Mouse (Mus musculus) MEL (cell line): Measurements from ENCODE around the gene Krt33b. TPM values are rescaled to one million over a fixed set of nuclear protein-coding genes. Genes with fewer than 3 reads are reported as not detected.
A peak's percentile ranks its signal among the peaks of the same experiment; 100 is the strongest.

Source experiments
- DNase-seq: peaks from one replicate; pipeline ENCODE4 v3.0.0; 2011; ENCODE audit warnings: low read depth, low spot score
- H3K27ac ChIP-seq: 2 replicates; pipeline ENCODE4 v1.5.1; 2012; ENCODE audit warnings: low read depth, mild to moderate bottlenecking, control low read depth, low read length, moderate library complexity; ENCODE audit not compliant: control insufficient read depth
- H3K27me3 ChIP-seq, 2 experiments: fragments of 150-350 bp in 1 of 2; sonication (generic) in 1 of 2; 2 replicates each; pipeline ENCODE4 v1.6.1; 2012; ENCODE audit warnings: low read length in 2 of 2, mild to moderate bottlenecking in 2 of 2, improper control_type of control experiment in 1 of 2, moderate library complexity in 1 of 2; ENCODE audit not compliant: insufficient read depth in 2 of 2, control insufficient read depth in 1 of 2
- H3K36me3 ChIP-seq, 2 experiments: 2 replicates each; pipeline ENCODE4 v1.6.1; 2012 to 2014; ENCODE audit warnings: low read length in 2 of 2, improper control_type of control experiment in 1 of 2, inconsistent platforms in 1 of 2, mild to moderate bottlenecking in 1 of 2; ENCODE audit not compliant: insufficient read depth in 2 of 2, control insufficient read depth in 1 of 2
- H3K4me1 ChIP-seq, 2 experiments: fragments of 150-350 bp in 1 of 2; sonication (generic) in 1 of 2; 2 replicates each; pipeline ENCODE4 v1.6.1; 2012; ENCODE audit warnings: low read length in 2 of 2, improper control_type of control experiment in 1 of 2, mild to moderate bottlenecking in 1 of 2; ENCODE audit not compliant: insufficient read depth in 2 of 2, control insufficient read depth in 1 of 2
- H3K4me3 ChIP-seq, 2 experiments: fragments of 150-350 bp in 1 of 2; sonication (generic) in 1 of 2; 2 replicates each; pipeline ENCODE4 v1.5.1; 2012; ENCODE audit warnings: low read depth in 2 of 2, low read length in 2 of 2, mild to moderate bottlenecking in 2 of 2, moderate library complexity in 2 of 2, control low read depth in 1 of 2, improper control_type of control experiment in 1 of 2; ENCODE audit not compliant: control insufficient read depth in 1 of 2, insufficient read depth in 1 of 2
- H3K79me2 ChIP-seq: 2 replicates; pipeline ENCODE4 v1.6.1; 2012; ENCODE audit warnings: mild to moderate bottlenecking, low read length, moderate library complexity; ENCODE audit not compliant: control insufficient read depth, poor library complexity, insufficient read depth
- H3K9ac ChIP-seq: 2 replicates; pipeline ENCODE4 v1.6.1; 2012; ENCODE audit warnings: low read depth, mild to moderate bottlenecking, control low read depth, low read length, moderate library complexity; ENCODE audit not compliant: control insufficient read depth, poor library complexity, severe bottlenecking
- H3K9me3 ChIP-seq: fragments of 150-350 bp; sonication (generic); replicated peaks from 2 replicates; pipeline ENCODE4 v1.6.1; 2012; ENCODE audit warnings: mild to moderate bottlenecking, low read length, improper control_type of control experiment, moderate library complexity; ENCODE audit not compliant: insufficient read depth
- BHLHE40 ChIP-seq: IDR thresholded peaks from 2 replicates; pipeline ENCODE4 v1.6.1; 2012; ENCODE audit warnings: low read depth, mild to moderate bottlenecking, inconsistent platforms, low read length, improper control_type of control experiment, borderline replicate concordance
- CHD1 ChIP-seq: IDR thresholded peaks from 2 replicates; pipeline ENCODE4 v1.6.1; 2012; ENCODE audit warnings: low read depth, mild to moderate bottlenecking, inconsistent platforms, low read length, improper control_type of control experiment
- CHD2 ChIP-seq: IDR thresholded peaks from 2 replicates; pipeline ENCODE4 v1.6.1; 2011; ENCODE audit warnings: low read length, improper control_type of control experiment
- CTCF ChIP-seq, 3 experiments: IDR thresholded peaks in 2 of 3; conservative IDR thresholded peaks in 1 of 3; 2 replicates each; pipeline ENCODE4 v1.5.1; 2011 to 2012; ENCODE audit warnings: low read length in 3 of 3, low read depth in 2 of 3, mild to moderate bottlenecking in 2 of 3, improper control_type of control experiment in 1 of 3, inconsistent platforms in 1 of 3, mixed read lengths in 1 of 3, moderate library complexity in 1 of 3; ENCODE audit not compliant: control insufficient read depth in 1 of 3, insufficient read depth in 1 of 3, poor library complexity in 1 of 3, severe bottlenecking in 1 of 3
- E2F4 ChIP-seq: IDR thresholded peaks from 2 replicates; pipeline ENCODE4 v1.6.1; 2011; ENCODE audit warnings: low read depth, low read length, improper control_type of control experiment, borderline replicate concordance
- EP300 ChIP-seq, 2 experiments: IDR thresholded peaks; 2 replicates each; pipeline ENCODE4 v1.6.1; 2011; ENCODE audit warnings: improper control_type of control experiment in 2 of 2, low read length in 2 of 2, low read depth in 1 of 2, mild to moderate bottlenecking in 1 of 2
- GABPA ChIP-seq: IDR thresholded peaks from 2 replicates; pipeline ENCODE4 v1.6.1; 2012; ENCODE audit warnings: low read depth, mild to moderate bottlenecking, inconsistent platforms, low read length, improper control_type of control experiment, moderate library complexity
- GATA1 ChIP-seq: IDR thresholded peaks from 2 replicates; pipeline ENCODE4 v1.6.1; 2011; ENCODE audit warnings: low read depth, low read length, improper control_type of control experiment
- HCFC1 ChIP-seq: IDR thresholded peaks from 2 replicates; pipeline ENCODE4 v1.6.1; 2012; ENCODE audit warnings: low read depth, mild to moderate bottlenecking, inconsistent platforms, low read length, improper control_type of control experiment, moderate library complexity
- JUND ChIP-seq: IDR thresholded peaks from 2 replicates; pipeline ENCODE4 v1.6.1; 2011; ENCODE audit warnings: low read depth, mild to moderate bottlenecking, improper control_type of control experiment, low read length
- MAZ ChIP-seq: IDR thresholded peaks from 2 replicates; pipeline ENCODE4 v1.6.1; 2012; ENCODE audit warnings: low read depth, mild to moderate bottlenecking, inconsistent platforms, low read length, improper control_type of control experiment
- MYB ChIP-seq: IDR thresholded peaks from 2 replicates; pipeline ENCODE4 v1.6.1; 2011; ENCODE audit warnings: mild to moderate bottlenecking, low read depth, low read length, improper control_type of control experiment
- POLR2A ChIP-seq, 2 experiments: IDR thresholded peaks; 2 replicates each; pipeline ENCODE4 v1.6.1; 2011 to 2012; ENCODE audit warnings: low read length in 2 of 2, mild to moderate bottlenecking in 2 of 2, control low read depth in 1 of 2, improper control_type of control experiment in 1 of 2, low read depth in 1 of 2, moderate library complexity in 1 of 2; ENCODE audit not compliant: control insufficient read depth in 1 of 2, insufficient read depth in 1 of 2, poor library complexity in 1 of 2
- POLR2AphosphoS2 ChIP-seq: IDR thresholded peaks from 2 replicates; pipeline ENCODE4 v1.6.1; 2011; ENCODE audit warnings: low read length, improper control_type of control experiment
- RAD21 ChIP-seq: IDR thresholded peaks from 2 replicates; pipeline ENCODE4 v1.6.1; 2011; ENCODE audit warnings: mild to moderate bottlenecking, low read depth, low read length, improper control_type of control experiment
- SMC3 ChIP-seq: IDR thresholded peaks from 2 replicates; pipeline ENCODE4 v1.6.1; 2011; ENCODE audit warnings: low read depth, low read length, improper control_type of control experiment
- TAL1 ChIP-seq: IDR thresholded peaks from 2 replicates; pipeline ENCODE4 v1.6.1; 2012; ENCODE audit warnings: mild to moderate bottlenecking, inconsistent platforms, low read length, moderate library complexity, mixed read lengths
- TBP ChIP-seq: IDR thresholded peaks from 2 replicates; pipeline ENCODE4 v1.8.0; 2011; ENCODE audit warnings: low read depth, low read length, improper control_type of control experiment
- USF1 ChIP-seq: IDR thresholded peaks from 2 replicates; pipeline ENCODE4 v1.6.1; 2014; ENCODE audit warnings: low read depth, mild to moderate bottlenecking, inconsistent platforms, low read length, improper control_type of control experiment, moderate library complexity
- ZC3H11A ChIP-seq: IDR thresholded peaks from 2 replicates; pipeline ENCODE4 v1.6.1; 2012; ENCODE audit warnings: low read depth, mild to moderate bottlenecking, inconsistent platforms, low read length, improper control_type of control experiment
- ZMIZ1 ChIP-seq: IDR thresholded peaks from 2 replicates; pipeline ENCODE4 v1.6.1; 2012; ENCODE audit warnings: low read depth, mild to moderate bottlenecking, inconsistent platforms, low read length, improper control_type of control experiment, moderate library complexity
- polyA plus RNA-seq, 2 experiments: library from polyadenylated mRNA; stranded (reverse) in 1 of 2; unstranded in 1 of 2; fragments of >175 nt in 1 of 2; fragments of >200 nt in 1 of 2; gene quantifications; 2 replicates each; pipeline versions ENCODE4 v1.2.1 to v1.2.4; 2012; ENCODE audit warnings: low replicate concordance in 2 of 2, low read depth in 1 of 2; ENCODE audit not compliant: insufficient read length in 2 of 2, insufficient read depth in 1 of 2, missing spikeins in 1 of 2
- total RNA-seq: library from RNA; depleted of rRNA; stranded (reverse); fragments of 300-350 nt; gene quantifications from 2 replicates; pipeline ENCODE4 v1.2.3, GENCODE M21; 2012

Gene Krt33b
- total and polyA plus RNA-seq, 3 experiments: not detected

GRCm38 (mm10) chr11:100006624-100007023, 23.0 kb downstream of the Krt33b start:
- no peak overlapping the region for H3K9ac ChIP-seq
- H3K4me3 ChIP-seq: no peak overlapping the region
- no peaks in the 10 kb centered on the region for H3K36me3 ChIP-seq
- TF ChIP-seq MYB (no peak), HCFC1 (no peak), ZMIZ1 (no peak), POLR2AphosphoS2 (no peak), CTCF (IDR thresholded peaks at IDR 0.05 in 2 of 3, conservative IDR thresholded peaks at IDR 0.05 in 1 of 3; ENCODE audit: control insufficient read depth in 1 of 3, insufficient read depth in 1 of 3, low read depth in 2 of 3, low read length in 3 of 3, poor library complexity in 1 of 3, severe bottlenecking in 1 of 3) (peak; percentile 42 to 52 (median 52)), RAD21 (peak; percentile 5; the same call in 1 of the 2 replicates), CHD2 (no peak), SMC3 (peak; percentile 28), USF1 (no peak)
- DNase-seq: peak; percentile 32
- H3K79me2 ChIP-seq: no peaks in the 10 kb centered on the region
- no peaks in the 10 kb centered on the region for H3K4me1 ChIP-seq
- no peaks in the 10 kb centered on the region for H3K27me3 ChIP-seq
- no peaks in the 10 kb centered on the region for H3K9me3 ChIP-seq
- no peak overlapping the region for H3K27ac ChIP-seq

- H3K9ac ChIP-seq: no peak overlapping the region
- H3K9me3 ChIP-seq: no peaks in the 10 kb centered on the region
- no peak overlapping the region for H3K4me3 ChIP-seq
- no peaks in the 10 kb centered on the region for H3K36me3 ChIP-seq
- H3K4me1 ChIP-seq: no peaks in the 10 kb centered on the region
- no peak for DNase-seq
- TF ChIP-seq E2F4 (no peak), CHD1 (no peak), BHLHE40 (no peak), MAZ (no peak), TBP (no peak), ZMIZ1 (no peak), JUND (no peak), GATA1 (no peak), USF1 (no peak), CTCF (IDR thresholded peaks at IDR 0.05 in 2 of 3, conservative IDR thresholded peaks at IDR 0.05 in 1 of 3; ENCODE audit: control insufficient read depth in 1 of 3, insufficient read depth in 1 of 3, low read depth in 2 of 3, low read length in 3 of 3, poor library complexity in 1 of 3, severe bottlenecking in 1 of 3) (no peak), GABPA (no peak), ZC3H11A (no peak), EP300 (IDR thresholded peaks at IDR 0.05; ENCODE audit: low read depth in 1 of 2, low read length in 2 of 2) (no peak), POLR2A (IDR thresholded peaks at IDR 0.05; ENCODE audit: control insufficient read depth in 1 of 2, insufficient read depth in 1 of 2, low read depth in 1 of 2, low read length in 2 of 2, poor library complexity in 1 of 2) (no peak), TAL1 (no peak)
- no peak overlapping the region for H3K27ac ChIP-seq
- H3K27me3 ChIP-seq: no peaks in the 10 kb centered on the region
- H3K79me2 ChIP-seq: no peaks in the 10 kb centered on the region
Observed at GRCm38 (mm10) chr11:100005905-100006304, 23.8 kb downstream of the Krt33b start.
